Mouse (Mus musculus) adrenal gland, adult (tissue): ENCODE measurements around the gene Phactr2.

Experiments used
- DNase-seq, 2 experiments: peaks; one replicate each; pipeline ENCODE4 v3.0.0; 2022 to 2023; ENCODE audit warnings: low spot score in 1 of 2; ENCODE audit not compliant: inconsistent age in 2 of 2

Gene Phactr2

GRCm38 (mm10) chr10:13451640-13452039 lies 22.6 kb downstream of the Phactr2 start:
- DNase-seq: no peak

- DNase-seq: no peak
Measured at GRCm38 (mm10) chr10:13448283-13449045, 25.7 kb downstream of the Phactr2 start.

DNA sequence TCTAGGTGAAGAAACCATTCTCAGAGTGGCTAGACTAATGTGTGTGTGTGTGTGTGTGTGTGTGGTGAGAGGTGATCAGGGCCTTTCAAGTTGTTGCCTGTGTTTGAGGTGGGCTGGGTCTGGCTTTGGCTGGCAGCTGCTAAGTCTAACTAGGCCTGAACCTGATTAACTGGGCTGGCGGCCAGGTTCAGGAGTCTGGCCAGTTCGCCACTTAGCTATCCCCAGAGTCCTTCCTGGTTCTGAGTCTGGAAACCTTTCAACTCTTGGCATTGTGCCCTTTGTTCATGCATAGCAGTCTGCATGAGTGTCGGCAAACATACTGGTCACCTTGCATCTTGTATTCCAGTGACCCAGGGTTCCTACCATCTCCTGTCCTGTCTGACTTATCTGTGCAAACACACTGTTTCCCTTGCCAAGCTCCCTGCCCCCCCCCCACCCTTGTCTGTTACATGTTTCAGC lies 27.4 kb downstream of the Phactr2 start:
- peak; percentile 28 to 68 for DNase-seq

DNA sequence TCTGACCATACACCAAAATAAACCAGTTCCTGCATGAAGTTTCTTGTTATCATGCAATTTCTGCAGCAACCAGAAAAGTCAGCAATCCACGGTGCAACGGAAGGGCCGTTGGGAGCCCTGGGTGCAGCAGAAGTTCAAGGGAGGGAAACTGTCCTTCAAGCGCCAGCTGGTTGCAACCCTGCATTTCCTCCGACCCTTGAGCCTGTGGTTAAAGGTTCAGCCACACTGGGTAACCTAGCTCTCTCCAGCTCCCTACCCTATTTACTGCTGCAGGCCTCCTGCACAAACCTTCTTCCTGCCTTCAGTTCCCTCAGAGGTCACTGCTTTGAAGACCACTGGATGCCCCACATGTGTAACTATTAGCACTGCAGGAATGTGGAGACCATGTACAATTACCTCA lies 30.0 kb downstream of the Phactr2 start:
- DNase-seq: no peak

DNA sequence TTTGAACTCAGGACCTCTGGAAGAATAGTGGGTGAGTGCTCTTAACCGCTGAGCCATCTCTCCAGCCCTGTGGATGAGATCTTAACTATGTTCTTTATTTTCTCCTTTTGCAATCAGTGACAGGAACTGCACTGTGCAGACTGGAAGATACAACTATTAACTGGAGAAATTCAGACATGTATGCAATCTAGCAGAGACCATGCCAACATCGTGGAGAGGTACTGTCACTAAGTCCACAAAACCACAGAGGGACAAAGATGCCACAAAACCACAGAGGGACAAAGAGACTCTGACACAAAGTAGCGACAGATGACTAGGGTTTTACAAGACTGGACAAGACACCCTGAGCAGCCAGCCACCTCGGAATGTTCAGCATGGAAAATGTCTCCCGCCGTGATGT lies 30.6 kb downstream of the Phactr2 start:
- DNase-seq: no peak

- DNase-seq: no peak
Measured at GRCm38 (mm10) chr10:13440292-13440691, 33.9 kb downstream of the Phactr2 start.

- peak in 1 of 2 experiments; percentile 33 for DNase-seq
Measured at GRCm38 (mm10) chr10:13438118-13438821, 35.9 kb downstream of the Phactr2 start.

DNA sequence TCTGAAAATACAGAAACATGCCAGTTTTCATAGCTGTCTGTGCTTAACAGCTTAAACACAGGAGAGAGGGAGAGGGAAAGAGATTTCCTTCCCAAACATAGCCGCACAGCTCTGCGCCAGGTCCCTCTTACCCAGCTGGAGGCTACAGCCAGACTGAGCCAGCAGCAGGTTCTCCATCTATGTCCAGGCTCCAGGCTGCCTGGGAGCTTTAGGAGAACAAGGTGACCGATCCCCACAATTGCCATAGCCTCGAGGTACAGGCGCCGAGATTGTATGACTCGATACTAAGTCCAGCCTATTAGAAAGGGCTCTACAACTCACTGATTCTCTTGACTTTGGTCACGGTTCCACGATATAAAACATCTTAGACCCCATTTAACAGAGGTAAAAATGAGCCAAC lies 37.2 kb downstream of the Phactr2 start:
- DNase-seq: no peak

DNA sequence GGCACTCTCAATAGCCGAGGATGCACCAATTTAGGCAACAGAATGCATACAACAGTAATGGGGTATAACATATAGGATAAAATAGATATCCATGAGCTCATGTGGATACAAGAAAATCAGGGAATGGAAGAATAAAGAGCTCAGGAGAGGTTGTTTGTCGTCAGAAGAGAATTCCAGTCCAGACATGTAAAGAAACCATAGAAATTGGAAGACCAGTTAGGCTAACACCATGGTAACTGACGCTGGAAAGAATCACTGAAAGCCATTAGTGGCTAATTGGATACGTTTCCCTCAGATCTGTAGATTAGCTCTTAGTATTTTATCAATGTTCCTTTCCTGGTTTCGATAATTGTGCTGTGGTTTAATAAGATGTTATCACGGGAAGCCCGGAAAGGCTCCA lies 41.2 kb downstream of the Phactr2 start:
- no peak for DNase-seq

GRCm38 (mm10) chr10:13431641-13432540 lies 42.3 kb downstream of the Phactr2 start:
- no peak for DNase-seq

GRCm38 (mm10) chr10:13429766-13430165 lies 44.4 kb downstream of the Phactr2 start:
- peak; percentile 52 to 87 for DNase-seq

- peak; percentile 9 to 46 for DNase-seq
Measured at GRCm38 (mm10) chr10:13429240-13429639, 45.0 kb downstream of the Phactr2 start.

- no peak for DNase-seq
Measured at GRCm38 (mm10) chr10:13428536-13428935, 45.7 kb downstream of the Phactr2 start.

- no peak for DNase-seq
Measured at GRCm38 (mm10) chr10:13427599-13427998, 46.6 kb downstream of the Phactr2 start.

DNA sequence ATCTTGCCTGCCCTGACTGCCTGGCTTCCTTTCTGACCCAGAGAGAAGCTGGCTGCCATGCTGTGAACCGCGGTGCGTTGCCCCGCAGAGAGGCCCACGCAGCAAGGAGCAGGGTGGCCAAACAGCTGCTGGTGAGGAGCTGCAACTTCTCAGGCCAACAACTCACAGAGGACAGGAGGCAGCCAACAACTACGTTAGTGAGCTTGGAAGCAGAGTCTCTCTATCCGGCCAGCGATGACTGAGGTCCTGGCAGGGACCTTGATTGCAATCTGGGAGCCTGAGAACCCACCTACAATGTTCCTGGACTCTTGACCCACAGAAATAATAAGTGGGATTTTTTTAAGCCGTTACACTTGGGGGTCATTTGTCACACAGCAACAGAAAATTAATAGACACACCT lies 49.0 kb downstream of the Phactr2 start:
- no peak for DNase-seq

GRCm38 (mm10) chr10:13424508-13424907 lies 49.7 kb downstream of the Phactr2 start:
- DNase-seq: no peak

DNA sequence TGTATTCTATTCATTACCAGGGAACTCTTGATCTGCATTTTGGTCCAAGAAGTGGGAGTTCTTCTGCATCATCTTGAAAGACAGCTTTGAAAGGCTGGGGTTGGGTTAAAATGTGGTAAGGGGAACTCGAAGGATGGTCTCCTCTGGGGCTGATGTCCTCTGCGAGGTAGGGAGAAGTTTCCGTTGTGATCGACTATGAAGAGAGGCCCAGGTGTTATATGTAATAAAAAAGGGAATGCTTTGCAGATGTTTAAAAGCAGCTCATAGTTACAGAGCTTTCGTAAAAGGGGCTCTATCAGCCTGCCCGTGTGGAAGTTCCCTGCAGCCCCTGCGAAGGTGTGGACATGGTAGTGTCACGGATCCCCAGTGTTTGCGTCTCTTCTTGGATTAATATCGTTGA lies 50.2 kb downstream of the Phactr2 start:
- no peak for DNase-seq

GRCm38 (mm10) chr10:13422121-13422520 lies 52.1 kb downstream of the Phactr2 start:
- no peak for DNase-seq

GRCm38 (mm10) chr10:13419246-13419645 lies 55.0 kb downstream of the Phactr2 start:
- no peak for DNase-seq

DNA sequence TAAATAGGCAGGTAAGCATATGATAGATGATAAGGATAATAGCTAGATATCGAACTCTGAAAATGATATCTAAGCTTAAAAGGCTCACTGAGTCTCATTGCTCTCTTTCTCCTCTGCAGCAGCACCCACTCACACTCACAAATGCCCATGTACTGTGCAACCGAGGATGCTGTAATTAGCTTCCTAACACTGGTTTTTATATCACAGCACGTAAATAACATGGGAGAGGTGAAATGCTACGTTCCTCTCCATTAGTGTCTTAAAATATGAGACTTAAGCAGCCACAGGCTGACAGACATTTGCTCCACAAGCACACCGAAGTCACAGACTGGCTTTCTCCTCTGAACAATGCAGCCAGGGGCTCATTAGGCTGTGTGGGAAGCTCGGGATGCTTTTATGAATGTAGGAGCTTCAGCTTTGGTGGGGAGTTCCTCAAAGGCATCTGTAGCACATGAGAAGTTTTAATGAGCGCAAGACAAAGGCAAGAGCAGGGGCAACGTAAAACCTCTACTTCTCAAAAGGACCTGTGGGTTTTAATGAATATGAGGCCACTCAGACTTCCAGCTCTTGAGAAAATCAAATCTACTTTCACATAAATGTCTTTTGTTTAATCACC lies 58.6 kb downstream of the Phactr2 start:
- no peak for DNase-seq
